Mouse (Mus musculus): ENCODE measurements at regions not wholly inside any gene's neighbourhood (a gene's known extent, or its start where the extent isn't known, plus 50 kb on each side); places are given as distances from the start of the nearest gene placed in this dataset.

- no peak for ATAC-seq (ENCODE audit: low TSS enrichment)
Measured at GRCm38 (mm10) chr13:25560339-25560738, 290.0 kb upstream of the Nrsn1 start.

GRCm38 (mm10) chr13:25554962-25555361 is 284.7 kb upstream of the Nrsn1 start:
- no peak for ATAC-seq (ENCODE audit: low TSS enrichment)

- ATAC-seq (ENCODE audit: low TSS enrichment): no peak
Measured at GRCm38 (mm10) chr13:25548551-25548950, 278.2 kb upstream of the Nrsn1 start.

GRCm38 (mm10) chr13:25547150-25548145 is 277.1 kb upstream of the Nrsn1 start:
- ATAC-seq (ENCODE audit: low TSS enrichment): no peak

- no peak for ATAC-seq (ENCODE audit: low TSS enrichment)
Measured at GRCm38 (mm10) chr13:25524094-25524493, 253.8 kb upstream of the Nrsn1 start.

GRCm38 (mm10) chr13:25507355-25507754 is 237.1 kb upstream of the Nrsn1 start:
- no peak for ATAC-seq (ENCODE audit: low TSS enrichment)

- ATAC-seq (ENCODE audit: low TSS enrichment): no peak
Measured at GRCm38 (mm10) chr13:25494492-25495034, 224.3 kb upstream of the Nrsn1 start.

GRCm38 (mm10) chr13:25490036-25490435 is 219.7 kb upstream of the Nrsn1 start:
- peak; percentile 95 for ATAC-seq (ENCODE audit: low TSS enrichment)

GRCm38 (mm10) chr13:25483309-25483708 is 213.0 kb upstream of the Nrsn1 start:
- no peak for ATAC-seq (ENCODE audit: low TSS enrichment)

GRCm38 (mm10) chr13:25451917-25452316 is 181.6 kb upstream of the Nrsn1 start:
- peak; percentile 34 for ATAC-seq (ENCODE audit: low TSS enrichment)

- peak; percentile 16; the same call in 1 of the 2 replicates for ATAC-seq (ENCODE audit: low TSS enrichment)
Measured at GRCm38 (mm10) chr13:25451357-25451861, 181.1 kb upstream of the Nrsn1 start.

GRCm38 (mm10) chr13:25429701-25430418 is 159.6 kb upstream of the Nrsn1 start:
- ATAC-seq (ENCODE audit: low TSS enrichment): no peak

- ATAC-seq (ENCODE audit: low TSS enrichment): no peak
Measured at GRCm38 (mm10) chr13:25403182-25403795, 133.0 kb upstream of the Nrsn1 start.

GRCm38 (mm10) chr13:25402691-25403090 is 132.4 kb upstream of the Nrsn1 start:
- no peak for ATAC-seq (ENCODE audit: low TSS enrichment)

- ATAC-seq (ENCODE audit: low TSS enrichment): peak; percentile 81; the same call in 1 of the 2 replicates
Measured at GRCm38 (mm10) chr13:25401936-25402504, 131.7 kb upstream of the Nrsn1 start.

- ATAC-seq (ENCODE audit: low TSS enrichment): no peak
Measured at GRCm38 (mm10) chr13:25392770-25393290, 122.5 kb upstream of the Nrsn1 start.

GRCm38 (mm10) chr13:25362627-25362967 is 92.3 kb upstream of the Nrsn1 start:
- no peak for ATAC-seq (ENCODE audit: low TSS enrichment)

- ATAC-seq (ENCODE audit: low TSS enrichment): peak; percentile 86
Measured at GRCm38 (mm10) chr13:25361850-25362626, 91.7 kb upstream of the Nrsn1 start.

GRCm38 (mm10) chr13:25347558-25347957 is 77.3 kb upstream of the Nrsn1 start:
- no peak for ATAC-seq (ENCODE audit: low TSS enrichment)

- no peak for ATAC-seq (ENCODE audit: low TSS enrichment)
Measured at GRCm38 (mm10) chr13:25343309-25343708, 73.0 kb upstream of the Nrsn1 start.
